Mouse (Mus musculus) myocyte (in vitro differentiated cells): ENCODE results near the gene Agtrap.

ENCODE experiments used
- POLR2A ChIP-seq: IDR thresholded peaks from one replicate; pipeline ENCODE4 v1.6.1; 2011; ENCODE audit warnings: low read depth, mild to moderate bottlenecking, control low read depth, moderate library complexity; ENCODE audit not compliant: insufficient read length
- TCF12 ChIP-seq: IDR thresholded peaks from one replicate; pipeline ENCODE4 v1.6.1; 2011; ENCODE audit warnings: mild to moderate bottlenecking, control low read depth; ENCODE audit not compliant: poor library complexity, insufficient read depth, severe bottlenecking

DNA sequence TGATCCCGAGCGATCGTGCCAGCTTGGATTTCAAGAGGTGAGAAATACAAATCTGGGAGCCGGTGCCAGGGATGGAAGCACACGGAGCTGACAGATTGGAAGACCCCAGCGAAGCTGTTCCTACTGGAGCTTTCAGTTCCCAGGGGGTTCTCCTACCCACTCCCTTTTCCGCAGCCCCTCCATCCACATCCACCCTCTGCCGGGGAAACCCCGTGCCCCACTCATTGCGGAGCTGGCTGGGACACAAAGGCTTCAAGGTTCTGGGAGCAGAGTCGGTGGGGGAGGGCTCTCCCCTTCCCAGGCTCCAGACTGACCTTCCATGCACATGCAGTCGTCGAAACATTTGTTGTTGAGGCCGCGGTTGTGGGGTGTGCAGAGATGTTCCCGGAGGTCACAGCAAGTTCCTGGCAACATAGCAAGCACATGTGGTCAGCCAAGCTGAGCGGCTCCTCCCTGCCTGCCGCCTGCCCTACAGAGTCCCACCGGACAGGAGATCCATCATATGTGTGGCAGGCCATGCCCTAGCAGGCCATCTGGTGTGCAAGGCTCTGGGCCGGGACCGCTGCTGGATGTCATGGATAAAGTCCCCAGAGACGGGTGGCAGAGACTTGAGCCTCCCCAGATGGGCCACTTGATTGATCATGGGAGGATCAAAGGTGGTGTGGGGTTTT lies 19.9 kb upstream of the Agtrap start:
- TF ChIP-seq POLR2A (no peak), TCF12 (no peak)
